ENCODE assay signal across 7 mouse cellular contexts in genomic region chr5:147429535-147430305, GRCm38 (mm10). TPM values are rescaled to one million over a fixed set of nuclear protein-coding genes. Genes with fewer than 3 reads are reported as not detected.
DNase-seq lines count a peak whose midpoint lies in the region; ATAC-seq lines count a peak whose summit lies in the region.

TSS of gene Pan3 (plus strand) at chr5:147430161.

- under 1% methylated on average over 51 of the region's 51 CpGs for WGBS in intestine, embryonic 16.5 days
- WGBS in midbrain, embryonic 11.5 days: under 1% methylated on average over 50 of the region's 51 CpGs

- no peaks in the 10 kb centered on the region for H3K36me3 ChIP-seq in intestine, embryonic 16.5 days (ENCODE audit: control insufficient read depth, insufficient read depth, low read length)
- H3K36me3 ChIP-seq in midbrain, embryonic 11.5 days (ENCODE audit: control insufficient read depth, insufficient read depth, low read length): no peaks in the 10 kb centered on the region; the same call in 1 of the 2 replicates

- H3K9ac ChIP-seq in intestine, embryonic 16.5 days (ENCODE audit: low read depth, low read length): peak within 1 kb of the TSS; percentile 98
- peak within 1 kb of the TSS; percentile 96 for H3K9ac ChIP-seq in midbrain, embryonic 11.5 days (ENCODE audit: low read length)

- peak within 1 kb of the TSS; percentile 95 for H3K4me3 ChIP-seq in intestine, embryonic 16.5 days (ENCODE audit: low read length)
- H3K4me3 ChIP-seq in midbrain, embryonic 11.5 days (ENCODE audit: low read depth, low read length): peak within 1 kb of the TSS; percentile 98

- peak within 1 kb of the TSS; percentile 99 for H3K27ac ChIP-seq in intestine, embryonic 16.5 days (ENCODE audit: low read length)
- peak within 1 kb of the TSS; percentile 98 for H3K27ac ChIP-seq in midbrain, embryonic 11.5 days (ENCODE audit: low read depth, low read length)

- peak; percentile 91 for ATAC-seq in intestine, embryonic 16.5 days
- peak; percentile 92 for ATAC-seq in midbrain, embryonic 11.5 days (ENCODE audit: low FRiP score)

- H3K27me3 ChIP-seq in intestine, embryonic 16.5 days (replicated peaks; ENCODE audit: control insufficient read depth, insufficient read depth, low read length): no peaks in the 10 kb centered on the region
- no peaks in the 10 kb centered on the region for H3K27me3 ChIP-seq in midbrain, embryonic 11.5 days (ENCODE audit: control insufficient read depth, insufficient read depth, low read length)

- peaks cover 22% of the 10 kb centered on the region for H3K4me1 ChIP-seq in intestine, embryonic 16.5 days (ENCODE audit: control insufficient read depth, insufficient read depth, low read length)
- H3K4me1 ChIP-seq in midbrain, embryonic 11.5 days (ENCODE audit: control insufficient read depth, insufficient read depth, low read length): peaks cover 8% of the 10 kb centered on the region

- intact Hi-C loops in left cerebral cortex, postnatal 36 days (cut with DNase I): loop anchor here (10.0 kb wide), 2 partner anchors 105 to 515 kb away; no protein-coding TSS in a partner anchor

- peak within 1 kb of the TSS; percentile 84 for H3K4me2 ChIP-seq in intestine, embryonic 16.5 days (ENCODE audit: low read depth, low read length)
- H3K4me2 ChIP-seq in midbrain, embryonic 11.5 days: peak within 1 kb of the TSS; percentile 81

- H3K9me3 ChIP-seq in intestine, embryonic 16.5 days (ENCODE audit: control insufficient read depth, low read length): no peaks in the 10 kb centered on the region
- no peaks in the 10 kb centered on the region for H3K9me3 ChIP-seq in midbrain, embryonic 11.5 days (ENCODE audit: control insufficient read depth, low read length)

- DNase-seq in adrenal gland, adult 2 months: peak; percentile 97
- peak; percentile 93 for DNase-seq in embryo, embryonic 11.5 days (ENCODE audit: low read depth, low spot score)
- peak; percentile 95 for DNase-seq in gastrocnemius, postnatal 4 days (ENCODE audit: low spot score in 2 of 2)
- DNase-seq in left cerebral cortex, postnatal 36 days (ENCODE audit: low spot score in 2 of 2): peak; percentile 97 to 99
- peak; percentile 100 for DNase-seq in midbrain, embryonic 11.5 days (ENCODE audit: low spot score, missing footprints)
- peak; percentile 95 for DNase-seq in skeletal muscle tissue, adult 2 months (ENCODE audit: low read depth, low spot score)

RNA-seq across cellular contexts. Expression of gene Pan3, which starts in this region (rescaled TPM):
- 100 to 1,000 TPM in 1 of 2 experiments, 10 to 100 TPM in 1; 75.5 to 122 TPM for total RNA-seq in adrenal gland, adult 2 months (2021)
- polyA plus RNA-seq in adrenal gland, adult 2 months (2012; rRNA removed): 8.0 and 11.2 TPM in 2 replicates
- 10 to 100 TPM; 57.5 to 78.1 TPM for total RNA-seq in gastrocnemius, postnatal 4 days (2021)
- polyA plus RNA-seq in intestine, embryonic 16.5 days (2015; fragmentation: Nextera tagmentation; extraction: Ambion mirVana): 40.4 and 45.5 TPM in 2 replicates
- 100 to 1,000 TPM in 1 of 2 experiments, 10 to 100 TPM in 1; 67.8 to 105 TPM for total RNA-seq in left cerebral cortex, postnatal 36 days (2021)
- 47.8 and 49.4 TPM in 2 replicates for polyA plus RNA-seq in midbrain, embryonic 11.5 days (2014; fragmentation: Nextera tagmentation; extraction: Ambion mirVana)

Comparison
In these comparisons a context has a peak if more than half of its experiments do, and no peak if none do; other contexts are left out.
1. Peak in every context shown above with its lines: DNase-seq, ATAC-seq, H3K4me3 ChIP-seq and H3K27ac ChIP-seq.